Mouse (Mus musculus) kidney, adult 8-10 months (tissue): Measurements from ENCODE around the gene Fbxw10.

Source experiments
- DNase-seq, 2 experiments: peaks; one replicate each; pipeline ENCODE4 v3.0.0; 2022

The Fbxw10 gene

DNA sequence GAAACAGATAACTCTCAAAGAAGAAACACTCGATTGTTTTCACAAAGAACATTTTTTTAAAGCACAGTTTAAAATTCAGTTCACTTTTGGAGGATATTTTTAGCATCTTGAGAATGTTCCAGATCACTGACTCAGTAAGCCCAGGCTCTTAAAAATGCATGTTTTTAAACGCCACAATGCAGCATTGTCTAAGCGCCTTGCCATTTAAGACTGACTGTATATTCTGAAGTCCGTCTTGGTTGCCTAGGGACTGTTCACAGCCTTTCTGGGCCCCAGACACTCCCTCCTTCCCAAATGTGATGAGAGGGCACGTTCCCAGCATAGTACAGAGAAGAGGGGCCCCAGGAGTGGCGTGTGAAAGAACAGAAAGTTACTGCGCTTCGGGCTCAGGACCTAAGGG, 64.5 kb downstream of the Fbxw10 start:
- DNase-seq, result no peak

DNA sequence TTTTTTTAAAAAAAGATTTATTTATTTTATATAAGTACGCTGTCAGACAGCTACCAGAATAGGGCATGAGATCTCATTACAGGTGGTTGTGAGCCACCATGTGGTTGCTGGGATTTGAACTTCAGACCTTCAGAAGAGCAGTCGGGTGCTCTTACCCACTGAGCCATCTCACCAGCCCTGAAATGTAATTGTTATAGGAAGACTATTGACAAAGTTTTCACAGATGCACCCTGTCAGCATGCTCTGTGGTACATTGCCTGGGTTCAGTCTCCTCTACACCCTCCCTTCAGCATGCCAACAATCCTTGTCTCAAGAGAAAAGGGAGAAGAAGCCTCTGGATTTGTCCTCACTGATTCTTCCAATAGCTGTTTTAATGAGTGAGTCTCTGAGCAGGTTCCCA, 66.3 kb downstream of the Fbxw10 start:
- no peak for DNase-seq

- DNase-seq, result peak in 1 of 2 experiments; percentile 26
Measured at GRCm38 (mm10) chr11:62914532-62914931, 67.7 kb downstream of the Fbxw10 start.

- DNase-seq, result no peak
Measured at GRCm38 (mm10) chr11:62915486-62915885, 68.6 kb downstream of the Fbxw10 start.

- DNase-seq, result no peak
Measured at GRCm38 (mm10) chr11:62916765-62917164, 69.9 kb downstream of the Fbxw10 start.

GRCm38 (mm10) chr11:62919946-62920742, 73.3 kb downstream of the Fbxw10 start:
- no peak for DNase-seq

DNA sequence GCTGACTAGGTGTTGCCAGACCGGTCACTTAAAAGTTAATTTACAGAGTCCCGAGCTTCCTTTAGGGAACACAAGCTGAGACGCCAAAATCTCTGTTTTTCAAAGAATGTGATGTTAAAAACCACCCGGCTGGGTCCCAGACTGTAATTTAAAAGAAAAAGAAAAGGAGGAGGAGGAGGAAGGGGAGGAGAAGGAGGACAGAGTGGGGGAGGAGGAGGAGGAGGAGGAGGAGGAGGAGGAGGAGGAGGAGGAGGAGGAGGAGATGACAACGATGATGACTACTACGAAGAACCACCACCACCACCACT, 73.8 kb downstream of the Fbxw10 start:
- DNase-seq, result no peak

DNA sequence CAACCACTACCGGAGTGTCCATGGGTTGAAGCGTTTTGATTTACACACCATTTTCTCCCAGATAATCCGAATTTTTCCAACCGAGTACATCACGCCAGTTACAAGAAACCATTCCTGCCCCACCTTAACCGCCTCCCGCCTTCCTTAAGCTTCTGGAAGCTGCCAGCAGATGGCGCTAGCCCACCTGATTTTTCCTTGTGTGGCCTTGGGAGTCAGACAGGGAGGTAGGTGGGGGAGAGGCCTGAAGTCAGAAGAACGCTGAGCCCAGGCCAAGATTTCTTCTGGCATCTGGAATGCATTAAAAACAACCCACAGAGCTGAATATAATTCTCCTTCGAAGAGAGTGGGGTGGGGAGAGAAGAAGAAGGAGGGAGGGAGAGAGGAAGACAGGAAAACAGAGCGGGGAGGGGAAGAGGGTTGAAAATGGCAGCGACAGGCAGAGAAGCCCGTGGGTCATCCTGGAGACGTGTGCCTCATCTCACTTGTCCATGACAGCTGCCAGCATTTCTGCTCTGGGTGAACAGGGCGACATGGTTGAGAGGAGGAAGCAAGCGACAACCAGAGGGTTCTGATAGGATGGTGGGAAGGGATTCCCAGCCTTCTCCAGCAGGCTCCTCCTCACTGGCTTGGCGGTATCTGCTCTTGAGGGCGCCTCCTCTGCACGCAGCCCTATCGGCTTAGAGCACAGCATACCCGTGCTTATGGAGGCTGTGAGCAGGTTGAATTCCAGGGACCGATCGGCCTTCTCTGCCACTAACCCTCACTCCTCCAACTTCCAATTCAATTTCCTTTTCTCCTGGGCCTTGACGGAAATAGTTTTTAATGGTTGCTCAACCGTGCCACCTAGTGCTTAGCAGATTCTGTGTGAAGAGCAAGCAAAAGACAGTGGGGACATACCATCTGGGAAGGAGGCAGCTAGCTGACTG, 74.4 kb downstream of the Fbxw10 start:
- DNase-seq, result peak; percentile 85 to 90

DNA sequence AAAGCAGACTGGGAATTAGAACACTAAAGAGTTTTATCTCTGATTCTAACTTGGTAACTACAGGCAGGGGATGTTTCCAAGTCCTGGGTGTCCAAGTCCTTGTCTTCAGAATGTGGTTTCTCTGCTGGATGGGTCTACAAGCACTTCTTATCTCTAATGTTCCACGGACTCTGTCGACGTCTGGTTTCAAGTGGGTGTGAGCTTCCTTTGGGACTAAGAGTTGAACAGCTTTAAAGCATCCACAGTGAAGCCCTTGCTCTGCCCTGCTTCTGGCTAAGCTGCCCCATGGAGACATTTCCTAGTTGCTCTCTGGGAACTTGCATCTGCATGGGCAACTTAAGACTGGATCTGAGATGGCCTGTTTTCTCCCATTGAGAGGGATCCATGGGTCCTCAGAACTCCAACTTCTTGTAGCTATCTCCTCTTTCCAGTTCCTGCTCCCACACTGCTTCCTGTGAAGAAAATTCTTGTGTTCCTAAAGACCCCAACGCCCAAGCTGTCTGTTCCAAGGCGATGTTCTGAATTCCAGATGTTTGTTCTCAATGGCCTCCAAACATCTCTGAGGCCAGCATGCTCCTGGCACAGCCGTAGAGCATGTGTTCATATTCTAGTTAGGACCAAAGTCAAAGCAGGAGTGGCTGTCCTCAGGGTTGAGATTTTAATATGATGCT, 77.4 kb downstream of the Fbxw10 start:
- no peak for DNase-seq
